Mouse (Mus musculus) common myeloid progenitor, adult 5-6 weeks (primary cell): Measurements from ENCODE around the gene Ppp5c. TPM values are rescaled to one million over a fixed set of nuclear protein-coding genes. Genes with fewer than 3 reads are reported as not detected.
A peak's percentile ranks its signal among the peaks of the same experiment; 100 is the strongest.

ENCODE experiments used
- ATAC-seq: replicated peaks from 2 replicates; pipeline ENCODE4 v1.8.0; 2016; ENCODE audit warnings: low read depth, mild to moderate bottlenecking, moderate TSS enrichment, inconsistent platforms; ENCODE audit not compliant: poor library complexity, severe bottlenecking
- total RNA-seq: library from RNA; stranded (forward); fragments of 200-1000, 187-1606 nt; gene quantifications from 2 replicates; pipeline ENCODE4 v1.2.3, GENCODE M21; 2017

Ppp5c gene
- total RNA-seq, 1 experiment from 2014 or later, result 99.0 TPM

DNA sequence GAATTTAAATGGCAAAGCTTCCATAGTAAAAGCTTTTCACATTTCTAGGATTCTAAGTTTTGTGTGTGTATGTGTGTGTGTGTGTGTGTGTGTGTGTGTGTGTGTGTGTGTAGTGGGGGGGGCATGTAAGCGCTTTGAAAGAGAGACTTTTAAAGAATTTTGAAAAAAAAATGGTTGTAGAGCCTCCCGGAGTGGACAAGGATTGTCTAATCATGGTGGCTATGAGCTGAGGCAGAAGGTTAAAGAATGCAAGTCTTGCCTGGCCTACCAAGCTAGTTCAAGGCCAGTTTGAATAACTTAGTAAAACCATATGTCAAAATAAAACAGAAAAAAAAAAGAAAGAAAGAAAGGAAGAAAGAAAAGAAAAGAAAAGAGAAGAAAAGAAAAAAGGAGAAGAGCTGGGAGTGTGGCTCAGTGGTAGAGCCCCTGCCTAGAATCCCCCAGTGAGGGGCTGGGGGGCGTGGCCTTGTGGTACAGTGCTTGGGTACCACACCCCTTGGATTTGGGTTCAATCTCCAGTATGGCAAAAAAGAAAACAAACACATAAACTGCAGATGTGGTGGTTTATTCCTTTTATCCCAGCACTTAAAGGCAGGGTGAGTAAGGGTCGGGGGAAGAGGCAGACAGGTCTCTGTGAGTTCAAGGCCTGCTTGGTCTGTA is 27.7 kb upstream of the Ppp5c start:
- no peak for ATAC-seq

DNA sequence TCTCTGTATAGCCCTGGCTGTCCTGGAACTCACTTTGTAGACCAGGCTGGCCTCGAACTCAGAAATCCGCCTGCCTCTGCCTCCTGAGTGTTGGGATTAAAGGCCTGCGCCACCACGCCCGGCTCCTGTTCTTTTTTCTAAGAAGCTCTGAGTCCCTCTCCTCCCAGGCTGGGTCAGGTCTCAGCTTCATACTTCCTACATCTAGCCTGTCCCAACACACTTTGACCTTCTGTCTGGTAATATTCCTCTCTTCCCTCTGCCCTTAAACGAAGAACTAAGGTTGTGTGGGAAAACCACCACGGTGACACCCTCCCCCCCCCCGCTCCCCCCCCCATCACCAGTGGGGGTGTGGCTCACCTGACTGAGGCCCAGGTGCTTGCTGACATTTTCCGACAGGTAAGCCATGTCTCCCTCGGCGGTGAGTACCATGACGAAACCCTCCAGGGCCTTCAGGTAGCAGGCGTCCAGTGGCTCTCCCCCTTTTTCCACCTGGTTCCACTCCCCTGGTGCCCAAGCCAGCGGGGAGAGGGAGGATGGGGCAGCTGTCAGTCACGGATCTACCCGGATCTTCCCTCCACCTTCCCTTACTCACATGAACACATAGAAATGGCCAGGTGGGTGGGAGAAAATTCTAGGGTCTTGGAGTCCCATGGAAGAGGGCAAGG is 26.7 kb upstream of the Ppp5c start:
- ATAC-seq, result no peak

DNA sequence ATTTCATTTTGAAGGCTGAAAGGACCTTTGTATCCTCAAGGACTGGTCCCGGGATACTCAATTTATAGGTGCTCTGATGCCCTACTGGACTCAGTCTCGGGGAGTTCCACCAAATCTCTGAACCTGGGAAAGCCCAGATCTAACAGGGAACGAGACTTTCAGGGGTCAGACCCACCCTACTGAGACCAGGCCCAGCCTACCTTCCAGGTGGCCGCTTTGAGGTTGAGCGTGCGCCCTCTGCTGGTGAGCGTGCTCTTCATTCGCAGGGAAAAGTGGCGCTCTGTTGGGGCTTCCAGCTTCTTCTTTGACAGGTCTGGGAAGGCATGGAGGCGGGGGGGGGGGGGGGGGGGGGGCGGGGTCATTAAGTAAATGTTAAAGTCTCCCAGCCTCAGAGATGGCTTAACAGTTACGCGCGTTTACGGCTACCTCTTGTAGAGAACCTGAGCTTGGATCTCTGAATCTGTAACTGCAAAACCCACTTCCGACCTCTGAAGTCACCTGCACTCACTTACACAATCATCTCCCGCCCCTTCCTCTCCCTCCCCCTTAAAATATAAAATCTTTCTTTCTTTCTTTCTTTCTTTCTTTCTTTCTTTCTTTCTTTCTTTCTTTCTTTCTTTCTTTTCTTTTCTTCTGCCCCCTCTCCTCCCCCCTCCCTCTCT is 23.3 kb upstream of the Ppp5c start:
- ATAC-seq, result peak; percentile 68

DNA sequence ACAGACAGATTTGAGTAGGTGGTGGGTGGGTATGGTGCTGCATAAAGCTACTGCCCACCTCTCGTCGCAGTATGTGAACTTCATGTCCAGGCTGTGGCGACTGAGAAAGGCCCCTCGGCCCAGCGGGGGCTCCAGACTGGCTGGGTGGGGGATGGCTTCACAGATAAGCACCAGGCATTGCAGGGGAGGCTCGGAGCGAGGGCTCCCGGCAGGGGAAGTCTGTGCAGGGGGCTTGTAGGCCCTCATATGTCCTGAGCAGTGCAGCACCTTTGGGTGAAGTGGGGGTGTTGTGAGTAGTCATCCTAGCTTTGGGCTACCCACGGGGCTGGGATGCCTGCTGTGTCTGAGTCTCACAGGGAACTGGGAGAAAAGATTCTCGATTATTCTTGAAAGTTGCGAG is 22.8 kb upstream of the Ppp5c start:
- no peak for ATAC-seq

DNA sequence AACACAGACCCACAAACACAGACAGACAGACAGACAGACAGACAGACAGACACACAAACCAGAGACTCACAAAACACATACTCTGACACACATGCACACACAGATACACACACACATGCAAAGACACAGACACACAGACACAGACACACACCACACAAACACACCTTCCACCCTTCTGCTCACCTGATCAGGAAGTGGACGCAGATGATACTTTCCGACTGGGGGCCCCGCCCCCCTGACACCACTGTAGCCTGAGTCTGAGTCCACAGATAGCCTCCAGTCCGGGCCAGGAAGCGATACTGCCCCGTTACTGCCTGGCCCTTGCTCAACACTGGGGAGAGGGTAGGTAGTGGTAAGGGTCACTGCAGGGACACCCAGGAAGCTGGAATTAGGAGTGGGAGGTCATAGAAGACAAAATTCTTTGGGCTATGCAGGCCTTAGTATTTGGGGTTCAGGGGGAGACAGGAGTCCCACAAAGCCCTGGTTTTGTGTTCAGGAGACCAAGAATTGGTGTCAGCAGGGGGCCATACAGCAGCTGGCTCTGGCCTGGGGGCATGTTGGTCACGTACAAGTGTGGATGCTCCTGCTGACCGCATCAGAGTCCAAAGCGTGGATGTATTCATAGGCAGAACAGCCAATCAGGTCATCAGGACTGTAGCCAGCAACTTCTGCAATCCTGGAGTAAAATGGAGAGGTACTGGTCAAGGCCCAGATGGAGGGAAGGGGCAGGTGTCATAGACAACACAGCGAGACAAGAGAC is 20.9 kb upstream of the Ppp5c start:
- no peak for ATAC-seq

DNA sequence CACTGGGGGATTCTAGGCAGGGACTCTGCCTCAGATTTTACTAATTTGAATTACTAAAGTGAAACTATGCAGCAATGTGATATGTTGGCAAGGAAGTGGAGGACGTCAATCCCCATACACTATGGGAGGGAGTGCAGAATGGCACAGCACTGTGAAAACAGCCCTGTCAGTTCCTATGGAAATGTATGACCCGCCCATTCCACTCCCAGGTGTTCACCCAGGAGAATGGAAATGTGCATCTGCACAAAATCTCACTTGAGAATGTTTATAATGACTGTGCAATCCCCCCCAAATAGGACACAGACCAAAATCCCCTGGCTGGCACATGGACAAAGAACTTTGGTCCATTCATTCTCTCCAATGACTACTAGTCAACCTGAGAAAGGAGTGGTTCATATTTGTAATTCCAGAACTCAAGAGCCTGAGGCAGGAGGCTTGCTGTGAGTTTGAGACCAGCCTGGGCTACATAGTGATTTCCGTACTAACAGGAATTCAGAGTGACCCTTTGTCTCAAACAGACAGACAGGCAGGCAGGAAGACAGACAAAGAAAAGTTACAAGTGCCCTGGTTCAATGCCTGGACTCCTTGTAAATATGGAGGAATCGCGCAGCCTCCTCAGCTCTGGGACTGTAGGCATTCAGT is 19.4 kb upstream of the Ppp5c start:
- no peak for ATAC-seq

DNA sequence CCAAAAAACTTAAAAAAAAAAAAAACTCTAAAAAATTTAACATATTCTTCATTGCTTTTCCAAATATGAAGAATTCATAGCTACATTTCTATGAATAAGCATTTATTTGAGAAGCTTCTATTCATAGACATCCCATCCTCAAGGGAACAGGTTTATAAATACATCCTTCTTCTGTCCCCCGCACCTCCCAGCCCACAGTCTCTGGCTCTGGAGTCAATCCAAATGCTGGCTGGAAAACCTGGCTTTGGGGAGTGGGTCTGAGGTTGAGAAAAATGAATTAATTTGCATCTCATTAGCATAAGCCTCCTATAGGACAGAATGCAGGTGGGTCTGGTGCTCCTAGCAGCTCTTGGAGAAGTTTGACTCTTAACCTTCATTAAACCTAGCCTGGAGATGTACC is 18.0 kb upstream of the Ppp5c start:
- ATAC-seq, result no peak

DNA sequence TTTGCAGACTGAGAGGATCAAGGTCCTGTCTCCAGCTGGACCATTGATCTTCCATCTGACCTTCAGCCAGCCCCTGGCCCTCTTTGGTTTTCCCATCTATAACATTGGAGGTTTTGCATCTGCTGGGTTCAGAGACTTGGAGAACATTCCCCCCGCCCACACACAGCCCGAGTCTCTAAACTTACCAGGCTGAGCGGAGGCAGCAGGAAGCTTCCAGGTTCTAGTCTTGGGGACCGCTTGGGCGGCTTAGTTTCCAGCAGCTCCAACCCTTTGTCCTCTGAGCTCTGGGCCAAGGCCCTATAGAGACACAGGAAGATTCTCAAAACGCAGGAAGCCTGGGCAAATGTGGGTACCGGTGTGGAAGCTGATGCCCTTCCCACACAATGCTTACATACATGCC is 11.6 kb upstream of the Ppp5c start:
- ATAC-seq, result no peak

DNA sequence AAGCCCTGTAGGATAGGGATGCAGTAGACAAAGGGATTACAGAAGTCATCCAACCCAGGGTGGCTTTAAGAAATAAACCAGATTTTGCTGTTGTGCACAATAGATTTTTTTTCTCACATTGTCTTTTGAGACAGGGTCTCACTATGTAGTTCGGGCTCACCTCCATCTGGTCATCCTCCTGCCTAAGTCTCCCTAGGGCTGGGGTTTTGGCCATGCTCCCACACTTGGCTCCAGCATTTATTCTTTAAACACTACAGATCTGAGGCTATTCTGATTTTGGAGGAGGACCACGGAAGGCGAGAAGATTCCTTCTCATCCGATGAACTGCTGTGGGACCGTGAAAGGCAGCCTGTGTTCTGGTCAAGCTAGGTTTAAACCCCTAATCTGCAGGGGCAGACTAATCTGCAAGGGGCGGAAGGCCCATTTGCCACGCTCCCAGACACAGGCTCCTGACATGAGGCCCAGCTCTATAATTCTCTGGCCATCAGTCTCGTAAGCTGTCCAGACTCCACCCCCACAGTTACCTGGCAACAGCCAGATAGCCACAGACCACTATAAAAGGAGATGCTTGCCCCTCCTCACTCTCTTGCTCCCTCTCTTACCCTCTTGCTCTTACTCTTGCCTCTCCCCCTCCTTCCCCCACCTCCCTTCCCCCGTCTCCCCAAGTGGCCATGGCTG is 10.4 kb upstream of the Ppp5c start:
- no peak for ATAC-seq

DNA sequence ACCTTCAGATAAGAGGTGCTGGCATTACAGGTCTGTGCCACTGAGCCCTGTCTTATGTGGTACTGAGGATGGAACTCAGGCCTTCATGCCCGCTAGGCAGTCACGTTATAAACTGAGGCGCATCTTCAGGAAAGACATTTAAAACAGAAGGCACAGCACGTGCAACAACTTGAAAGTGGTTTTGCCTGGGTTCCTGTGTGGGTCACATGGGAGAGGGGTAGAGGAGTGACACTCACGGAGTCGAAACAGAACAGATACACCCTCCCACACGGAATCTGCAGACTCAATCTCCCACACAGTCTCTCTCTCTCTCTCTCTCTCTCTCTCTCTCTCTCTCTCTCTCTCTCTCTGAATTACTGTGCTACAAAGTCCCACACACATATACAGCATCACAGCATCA is 2.5 kb upstream of the Ppp5c start:
- ATAC-seq, result no peak

DNA sequence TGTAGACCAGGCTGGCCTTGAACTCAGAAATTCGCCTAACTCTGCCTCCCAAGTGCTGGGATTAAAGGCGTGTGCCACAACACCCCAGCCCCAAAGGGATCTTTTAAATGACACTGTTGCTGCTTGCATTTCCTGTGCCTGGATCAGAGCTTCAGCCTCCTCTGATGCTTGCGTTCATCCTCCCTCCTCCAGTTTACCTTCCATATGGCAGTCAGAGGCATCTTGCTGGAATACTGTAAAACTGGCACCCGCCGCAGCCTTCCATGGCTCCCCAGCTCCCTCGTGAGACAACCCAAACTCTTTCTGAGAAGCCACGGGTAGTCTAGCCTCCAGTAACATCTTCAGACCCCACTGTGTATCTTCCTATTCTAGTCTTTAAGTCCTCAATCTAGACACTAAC is 1.2 kb upstream of the Ppp5c start:
- no peak for ATAC-seq

DNA sequence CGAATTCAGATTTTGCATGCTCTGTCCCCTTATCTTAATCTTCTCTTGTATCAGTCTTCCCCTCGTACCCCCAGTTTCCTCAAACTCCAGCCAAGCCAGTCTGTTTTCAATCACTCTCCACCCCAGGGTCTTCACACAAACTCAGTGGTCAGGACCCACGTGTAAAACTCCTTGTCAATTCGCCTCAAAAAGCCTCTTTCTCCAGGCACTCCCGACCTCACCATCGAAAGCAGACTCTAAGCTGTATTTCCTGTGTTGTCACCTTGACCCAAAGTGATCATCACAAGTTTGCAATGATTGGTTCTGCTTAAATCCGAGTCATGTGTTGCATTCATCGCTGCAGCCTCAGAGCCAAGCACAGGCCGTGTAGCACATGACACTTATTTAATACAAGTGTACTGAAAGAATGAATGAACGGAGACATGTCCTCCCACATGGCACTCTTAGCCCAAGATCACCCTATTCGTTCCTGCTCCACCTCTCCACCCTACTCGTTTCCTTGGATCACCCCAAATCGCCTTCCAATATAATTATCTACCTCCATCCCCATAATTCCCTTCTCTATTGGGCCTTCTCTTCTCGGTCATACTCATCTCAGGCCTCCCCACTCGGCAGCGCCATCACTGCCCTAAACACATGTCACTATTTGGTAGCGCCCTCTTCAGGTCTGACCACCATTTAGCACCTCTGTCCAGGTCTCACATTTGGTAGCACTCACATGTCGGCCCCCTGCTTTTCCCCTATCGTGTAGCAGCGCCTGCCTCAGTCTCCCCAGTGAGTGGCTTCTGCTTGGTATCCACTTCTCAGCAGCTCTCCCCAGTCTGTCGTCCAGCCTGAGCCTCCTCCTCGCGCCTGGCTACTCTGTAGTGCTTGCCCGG is 775 bp downstream of the Ppp5c start:
- peak; percentile 52 for ATAC-seq

DNA sequence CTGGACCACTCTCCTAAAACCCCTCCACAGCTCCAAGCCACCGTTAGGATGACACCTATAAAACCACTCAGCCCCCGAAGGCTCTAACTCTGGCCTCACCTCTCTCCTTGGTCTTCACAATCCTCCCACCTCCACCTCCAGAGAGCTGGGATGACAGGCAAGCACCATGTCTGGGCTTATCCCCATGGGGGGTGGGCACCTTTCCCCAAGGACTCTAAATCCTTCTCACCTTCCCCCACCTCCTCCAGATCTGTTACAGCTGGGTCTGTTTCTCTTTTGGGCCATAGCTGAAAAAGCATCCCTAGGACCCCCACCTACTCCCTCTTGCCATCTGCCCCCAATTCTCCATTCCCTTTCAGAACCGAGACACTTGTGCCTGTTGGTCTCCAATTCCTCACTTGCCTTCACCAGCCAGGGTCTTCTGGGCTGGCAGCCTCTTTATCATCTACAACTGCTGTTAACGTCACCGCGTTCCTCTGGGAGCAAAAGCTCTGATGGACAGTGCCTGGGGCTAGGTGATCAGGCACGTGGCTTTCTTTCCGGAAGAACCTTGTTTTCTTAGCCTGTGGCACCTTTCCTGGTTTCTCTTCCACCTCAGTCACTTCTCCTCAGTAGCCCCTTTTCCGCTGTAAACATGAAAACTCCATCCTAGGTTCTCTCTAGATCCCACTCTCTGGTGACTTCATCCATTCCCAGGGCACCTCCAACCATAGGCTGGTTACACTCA is 1.7 kb downstream of the Ppp5c start:
- no peak for ATAC-seq

DNA sequence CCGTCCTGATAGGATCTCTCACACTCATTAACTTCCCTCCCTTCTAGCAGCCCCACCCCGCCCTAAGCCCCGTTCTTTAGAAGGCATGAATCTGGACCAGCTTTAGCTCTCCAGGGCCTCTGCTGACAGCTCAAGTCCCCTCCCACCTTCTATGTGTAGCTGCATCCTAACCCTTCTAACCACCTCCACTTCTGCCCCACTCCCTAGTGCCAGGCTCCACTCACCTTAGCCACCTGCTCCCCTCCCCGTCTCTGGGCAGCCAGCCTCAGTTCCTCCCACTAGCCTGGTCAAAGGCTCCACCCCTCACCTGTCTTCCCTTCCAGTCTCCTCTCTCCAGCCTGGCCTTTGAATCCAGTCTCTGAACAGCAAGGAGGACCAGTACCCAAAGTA is 2.2 kb downstream of the Ppp5c start:
- ATAC-seq, result no peak

DNA sequence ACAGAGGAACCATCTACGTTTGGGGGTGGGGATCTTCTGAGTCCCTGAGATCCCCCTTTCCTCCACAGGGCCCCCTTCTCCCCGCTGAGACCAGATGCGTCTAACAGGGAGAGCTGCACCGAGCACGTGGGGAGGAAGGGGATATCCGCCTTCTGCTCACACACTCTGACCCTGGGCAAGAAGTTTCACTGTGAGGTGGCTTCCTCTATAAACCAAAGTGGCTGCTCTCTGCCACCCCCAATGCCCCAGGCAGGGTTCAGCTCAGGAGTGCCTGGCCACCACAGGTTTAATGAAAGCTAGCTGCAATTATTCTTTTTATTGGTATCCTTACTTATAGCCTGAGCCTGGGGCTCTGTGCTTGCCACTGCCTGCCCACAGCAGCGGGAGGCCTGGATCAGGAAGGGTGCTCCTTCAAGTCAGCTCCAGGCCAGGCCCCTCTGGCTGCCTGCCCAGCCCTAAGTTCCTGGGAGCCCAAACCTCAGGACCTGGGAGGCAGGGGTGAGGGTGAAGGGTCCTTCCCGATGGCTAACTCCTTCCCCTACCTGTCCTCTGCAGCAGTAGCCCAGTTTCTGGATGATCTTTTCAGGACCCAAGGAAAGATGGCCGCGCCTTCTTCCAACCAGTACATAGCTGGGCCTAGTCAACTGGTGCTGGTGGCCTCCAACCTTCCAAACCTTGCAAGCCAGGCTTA is 2.8 kb downstream of the Ppp5c start:
- ATAC-seq, result peak; percentile 59

DNA sequence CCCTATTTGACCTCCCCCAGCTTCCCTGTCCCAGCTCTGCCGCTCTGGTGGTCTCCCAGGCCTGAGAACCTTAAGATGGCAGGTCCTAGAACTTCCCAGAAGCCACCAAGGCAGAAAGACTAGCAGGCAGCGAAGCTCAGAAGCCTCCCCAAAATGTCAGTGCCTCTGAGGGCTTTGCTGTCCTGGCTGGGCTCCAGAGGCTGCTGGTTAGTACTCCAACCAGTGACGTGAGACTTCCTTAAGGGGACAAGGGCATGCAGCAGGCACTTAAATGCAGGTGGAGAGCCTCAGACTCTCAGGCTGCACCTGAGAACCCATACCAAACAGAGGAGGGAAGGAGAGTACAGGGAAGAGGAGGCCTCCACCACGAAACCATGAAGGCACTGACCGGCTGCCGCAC is 3.6 kb downstream of the Ppp5c start:
- ATAC-seq, result 0 out of 2 replicates have a peak, but pooled peaks have one; percentile 10

DNA sequence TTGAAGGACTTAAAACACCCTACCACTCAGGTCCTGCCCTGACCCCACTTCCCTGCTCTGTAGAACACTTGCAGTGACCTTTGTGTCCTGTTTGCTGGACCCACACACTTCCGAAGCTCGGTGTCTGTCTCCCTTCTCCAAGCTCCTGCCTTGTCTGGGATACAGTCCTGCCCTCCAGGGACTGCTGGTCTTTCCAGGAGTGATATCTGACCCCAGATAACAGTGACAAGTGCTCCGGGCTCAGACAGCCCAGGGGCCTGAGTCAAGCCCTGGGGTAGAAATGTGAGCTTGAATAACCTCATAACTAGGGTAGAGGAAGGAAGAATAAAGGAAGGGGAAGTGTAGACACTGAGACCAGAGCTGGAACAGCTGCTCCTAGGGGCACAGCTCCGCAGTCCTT is 4.0 kb downstream of the Ppp5c start:
- no peak for ATAC-seq

DNA sequence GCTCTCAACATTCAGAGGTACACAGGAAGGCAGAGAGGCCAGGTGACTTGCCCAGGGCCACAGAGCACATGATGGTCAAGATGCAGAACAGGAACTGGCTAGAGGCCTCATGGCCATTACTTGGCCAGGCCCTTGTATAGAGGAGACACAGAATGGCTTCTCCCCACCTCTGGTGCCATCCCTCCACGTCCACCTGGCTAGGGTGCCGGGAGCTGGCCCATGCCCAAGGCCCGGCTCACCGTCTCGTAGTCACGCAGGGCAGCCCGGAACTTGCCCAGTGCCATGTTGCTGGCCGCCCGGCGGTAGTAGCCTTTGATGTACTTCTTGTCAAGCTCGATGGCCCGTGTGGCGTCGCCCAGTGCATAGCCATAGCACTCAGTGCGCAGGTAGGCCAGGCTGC is 5.5 kb downstream of the Ppp5c start:
- ATAC-seq, result no peak
